Mouse (Mus musculus): Measurements from ENCODE around the gene Nfkbie.

DNA sequence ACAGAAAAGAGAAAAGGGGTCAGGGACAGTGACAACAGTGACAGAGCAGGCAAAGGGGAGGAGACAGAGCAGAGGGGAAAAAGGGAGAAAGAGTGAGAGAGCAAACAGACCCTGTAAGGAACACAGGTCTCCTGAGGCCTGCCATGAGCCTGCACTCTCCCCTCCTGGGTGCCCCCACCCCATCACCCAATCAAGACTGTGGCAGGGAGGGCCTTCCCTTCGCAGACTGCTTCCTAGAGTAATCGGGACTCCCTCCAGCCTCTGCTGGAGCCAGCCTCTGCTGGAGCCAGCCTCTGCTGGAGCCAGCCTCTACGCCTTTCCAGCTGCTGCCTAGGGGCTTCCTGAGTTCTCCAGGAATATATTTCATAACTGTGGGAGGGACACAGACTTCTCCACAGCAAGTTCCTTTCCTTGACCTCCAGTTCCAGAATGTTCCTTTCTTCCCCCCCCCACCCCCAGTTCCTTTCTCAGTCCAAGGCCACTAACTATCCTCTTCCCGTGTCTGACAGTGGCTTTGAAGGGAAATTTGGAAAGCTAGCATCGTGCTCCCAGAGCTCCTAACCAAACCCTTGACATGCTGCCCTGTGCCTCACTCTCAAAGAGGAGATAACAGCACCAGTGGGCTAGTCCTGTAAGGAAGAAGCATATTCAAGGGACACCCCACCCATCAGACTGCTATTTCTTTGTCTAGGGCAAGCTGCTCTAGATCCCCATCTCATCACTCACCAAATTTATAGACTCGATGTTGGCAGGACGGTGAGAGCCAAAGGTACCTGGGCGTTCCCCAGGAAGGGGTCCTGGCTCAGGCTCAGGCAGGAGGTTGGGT, 37.3 kb downstream of the Nfkbie start:
- TF ChIP-seq CTCF (IDR thresholded peaks at IDR 0.05; ENCODE audit: extremely low read depth, insufficient read depth, insufficient read length, insufficient replicate concordance) (no peak), POLR2A (IDR thresholded peaks at IDR 0.05; ENCODE audit: low read depth, low read length) (no peak)

Measured in spleen, adult 2 months (tissue).